Mouse (Mus musculus): ENCODE results near the gene Ofcc1. TPM values are rescaled to one million over a fixed set of nuclear protein-coding genes. Genes with fewer than 3 reads are reported as not detected.

The Ofcc1 gene
- polyA plus RNA-seq, 2 experiments: not detected

GRCm38 (mm10) chr13:40029426-40029825 is 331.8 kb downstream of the Ofcc1 start:
- ATAC-seq (ENCODE audit: insufficient read depth): no peak
- Histone ChIP-seq H3K4me2 (ENCODE audit: low read depth) (no peak overlapping the region), H3K4me3 (ENCODE audit: insufficient read depth in 1 of 2, low read depth in 2 of 2, low read length in 2 of 2) (no peak overlapping the region), H3K36me3 (replicated peaks; ENCODE audit: control insufficient read depth, insufficient read depth, low read depth) (no peaks in the 10 kb centered on the region), H3K27me3 (ENCODE audit: control insufficient read depth, insufficient read depth, low read length) (no peaks in the 10 kb centered on the region), H3K27ac (no peak overlapping the region), H3K9me3 (ENCODE audit: control insufficient read depth, low read length) (no peaks in the 10 kb centered on the region), H3K4me1 (replicated peaks; ENCODE audit: control insufficient read depth in 2 of 2, insufficient read depth in 2 of 2, low read length in 1 of 2) (no peaks in the 10 kb centered on the region), H3K9ac (replicated peaks) (no peak overlapping the region)
- no peak for TF ChIP-seq EP300 (IDR thresholded peaks at IDR 0.05; ENCODE audit: low read depth)
- no peak for TF ChIP-seq CTCF (IDR thresholded peaks at IDR 0.05; ENCODE audit: low read depth)
- DNase-seq (ENCODE audit: low read depth in 3 of 3, low spot score in 3 of 3): no peak
- WGBS (ENCODE audit: insufficient replicate concordance): 60% methylated on average over 1 of the region's 1 CpGs

- Histone ChIP-seq H3K4me1 (replicated peaks; ENCODE audit: control insufficient read depth in 2 of 2, insufficient read depth in 2 of 2, low read length in 1 of 2) (no peaks in the 10 kb centered on the region), H3K4me3 (ENCODE audit: insufficient read depth in 1 of 2, low read depth in 2 of 2, low read length in 2 of 2) (no peak overlapping the region), H3K9ac (replicated peaks) (no peak overlapping the region), H3K4me2 (ENCODE audit: low read depth) (no peak overlapping the region), H3K27ac (no peak overlapping the region), H3K36me3 (replicated peaks; ENCODE audit: control insufficient read depth, insufficient read depth, low read depth) (no peaks in the 10 kb centered on the region), H3K9me3 (ENCODE audit: control insufficient read depth, low read length) (no peaks in the 10 kb centered on the region), H3K27me3 (ENCODE audit: control insufficient read depth, insufficient read depth, low read length) (no peaks in the 10 kb centered on the region)
- ATAC-seq (ENCODE audit: insufficient read depth) (no peak), DNase-seq (ENCODE audit: low read depth in 3 of 3, low spot score in 3 of 3) (no peak)
- WGBS (ENCODE audit: insufficient replicate concordance): 65% methylated on average over 4 of the region's 4 CpGs
- TF ChIP-seq EP300 (IDR thresholded peaks at IDR 0.05; ENCODE audit: low read depth) (no peak), CTCF (IDR thresholded peaks at IDR 0.05; ENCODE audit: low read depth) (no peak)
Observed at GRCm38 (mm10) chr13:40028827-40029226, 332.4 kb downstream of the Ofcc1 start.

- no peak for ATAC-seq (ENCODE audit: insufficient read depth)
- Histone ChIP-seq H3K4me3 (ENCODE audit: insufficient read depth in 1 of 2, low read depth in 2 of 2, low read length in 2 of 2) (no peak overlapping the region), H3K4me2 (ENCODE audit: low read depth) (no peak overlapping the region), H3K27me3 (ENCODE audit: control insufficient read depth, insufficient read depth, low read length) (no peaks in the 10 kb centered on the region), H3K27ac (no peak overlapping the region), H3K9me3 (ENCODE audit: control insufficient read depth, low read length) (no peaks in the 10 kb centered on the region), H3K4me1 (replicated peaks; ENCODE audit: control insufficient read depth in 2 of 2, insufficient read depth in 2 of 2, low read length in 1 of 2) (no peaks in the 10 kb centered on the region), H3K9ac (replicated peaks) (no peak overlapping the region), H3K36me3 (replicated peaks; ENCODE audit: control insufficient read depth, insufficient read depth, low read depth) (no peaks in the 10 kb centered on the region)
- no peak for TF ChIP-seq CTCF (IDR thresholded peaks at IDR 0.05; ENCODE audit: low read depth)
- no peak for TF ChIP-seq EP300 (IDR thresholded peaks at IDR 0.05; ENCODE audit: low read depth)
- WGBS (ENCODE audit: insufficient replicate concordance): 76% methylated on average over 4 of the region's 4 CpGs
- DNase-seq (ENCODE audit: low read depth in 3 of 3, low spot score in 3 of 3): no peak
Observed at GRCm38 (mm10) chr13:40025816-40026215, 335.4 kb downstream of the Ofcc1 start.

GRCm38 (mm10) chr13:40023201-40023777 is 338.0 kb downstream of the Ofcc1 start:
- H3K9me3 ChIP-seq (ENCODE audit: control insufficient read depth, low read length): no peaks in the 10 kb centered on the region
- H3K4me3 ChIP-seq (ENCODE audit: insufficient read depth in 1 of 2, low read depth in 2 of 2, low read length in 2 of 2): no peak overlapping the region
- H3K9ac ChIP-seq (replicated peaks): no peak overlapping the region
- no peak for ATAC-seq (ENCODE audit: insufficient read depth)
- TF ChIP-seq EP300 (IDR thresholded peaks at IDR 0.05; ENCODE audit: low read depth) (no peak), CTCF (IDR thresholded peaks at IDR 0.05; ENCODE audit: low read depth) (no peak)
- 58% methylated on average over 8 of the region's 8 CpGs for WGBS (ENCODE audit: insufficient replicate concordance)
- no peaks in the 10 kb centered on the region for H3K27me3 ChIP-seq (ENCODE audit: control insufficient read depth, insufficient read depth, low read length)
- no peaks in the 10 kb centered on the region for H3K4me1 ChIP-seq (replicated peaks; ENCODE audit: control insufficient read depth in 2 of 2, insufficient read depth in 2 of 2, low read length in 1 of 2)
- no peak overlapping the region for H3K4me2 ChIP-seq (ENCODE audit: low read depth)
- DNase-seq (ENCODE audit: low read depth in 3 of 3, low spot score in 3 of 3): no peak
- no peaks in the 10 kb centered on the region for H3K36me3 ChIP-seq (replicated peaks; ENCODE audit: control insufficient read depth, insufficient read depth, low read depth)
- no peak overlapping the region for H3K27ac ChIP-seq

- no peaks in the 10 kb centered on the region for H3K36me3 ChIP-seq (replicated peaks; ENCODE audit: control insufficient read depth, insufficient read depth, low read depth)
- TF ChIP-seq CTCF (IDR thresholded peaks at IDR 0.05; ENCODE audit: low read depth): no peak
- H3K9me3 ChIP-seq (ENCODE audit: control insufficient read depth, low read length): no peaks in the 10 kb centered on the region
- no peak overlapping the region for H3K9ac ChIP-seq (replicated peaks)
- 42% methylated on average over 1 of the region's 1 CpGs for WGBS (ENCODE audit: insufficient replicate concordance)
- no peaks in the 10 kb centered on the region for H3K27me3 ChIP-seq (ENCODE audit: control insufficient read depth, insufficient read depth, low read length)
- ATAC-seq (ENCODE audit: insufficient read depth) (no peak), DNase-seq (ENCODE audit: low read depth in 3 of 3, low spot score in 3 of 3) (no peak)
- no peaks in the 10 kb centered on the region for H3K4me1 ChIP-seq (replicated peaks; ENCODE audit: control insufficient read depth in 2 of 2, insufficient read depth in 2 of 2, low read length in 1 of 2)
- no peak overlapping the region for H3K4me3 ChIP-seq (ENCODE audit: insufficient read depth in 1 of 2, low read depth in 2 of 2, low read length in 2 of 2)
- H3K27ac ChIP-seq: no peak overlapping the region
- no peak overlapping the region for H3K4me2 ChIP-seq (ENCODE audit: low read depth)
Observed at GRCm38 (mm10) chr13:40022609-40023008, 338.6 kb downstream of the Ofcc1 start.
